Mouse (Mus musculus): Measurements from ENCODE around the gene Adgrb2. TPM values are rescaled to one million over a fixed set of nuclear protein-coding genes. Genes with fewer than 3 reads are reported as not detected.

Adgrb2 gene
- polyA plus RNA-seq, 1 experiment from 2014 or later, result 2.1 TPM

GRCm38 (mm10) chr4:129992720-129993119 is 8.1 kb downstream of the Adgrb2 start:
- no peak overlapping the region for H3K4me3 ChIP-seq (ENCODE audit: low read depth, low read length)
- no peaks in the 10 kb centered on the region for H3K36me3 ChIP-seq (replicated peaks; ENCODE audit: control insufficient read depth, insufficient read depth, low read depth, low read length)
- 79% methylated on average over 16 of the region's 16 CpGs for WGBS
- no peak overlapping the region for H3K9ac ChIP-seq (replicated peaks; ENCODE audit: low read length)
- H3K4me1 ChIP-seq (ENCODE audit: control insufficient read depth, insufficient read depth, low read length), result peaks cover 4% of the 10 kb centered on the region; the same call in 1 of the 2 replicates
- ATAC-seq (replicated peaks; ENCODE audit: insufficient number of reproducible peaks, low FRiP score, low TSS enrichment, low read depth) (no peak), DNase-seq (ENCODE audit: low spot score) (no peak)
- peaks cover 6% of the 10 kb centered on the region for H3K27me3 ChIP-seq (ENCODE audit: control insufficient read depth, insufficient read depth, low read length)
- H3K9me3 ChIP-seq (replicated peaks; ENCODE audit: control insufficient read depth, low read length), result no peaks in the 10 kb centered on the region
- no peak overlapping the region for H3K4me2 ChIP-seq (ENCODE audit: low read depth, low read length)
- H3K27ac ChIP-seq (replicated peaks; ENCODE audit: low read depth, low read length), result no peak overlapping the region

GRCm38 (mm10) chr4:129993213-129993612 is 8.5 kb downstream of the Adgrb2 start:
- Histone ChIP-seq H3K27me3 (ENCODE audit: control insufficient read depth, insufficient read depth, low read length) (peaks cover 6% of the 10 kb centered on the region), H3K9me3 (replicated peaks; ENCODE audit: control insufficient read depth, low read length) (no peaks in the 10 kb centered on the region), H3K36me3 (replicated peaks; ENCODE audit: control insufficient read depth, insufficient read depth, low read depth, low read length) (no peaks in the 10 kb centered on the region), H3K4me3 (ENCODE audit: low read depth, low read length) (no peak overlapping the region), H3K4me2 (ENCODE audit: low read depth, low read length) (no peak overlapping the region), H3K9ac (replicated peaks; ENCODE audit: low read length) (no peak overlapping the region), H3K4me1 (ENCODE audit: control insufficient read depth, insufficient read depth, low read length) (no peaks in the 10 kb centered on the region), H3K27ac (replicated peaks; ENCODE audit: low read depth, low read length) (no peak overlapping the region)
- ATAC-seq (replicated peaks; ENCODE audit: insufficient number of reproducible peaks, low FRiP score, low TSS enrichment, low read depth) (no peak), DNase-seq (ENCODE audit: low spot score) (no peak)
- WGBS, result 95% methylated on average over 5 of the region's 5 CpGs

- Histone ChIP-seq H3K9ac (replicated peaks; ENCODE audit: low read length) (no peak overlapping the region), H3K36me3 (replicated peaks; ENCODE audit: control insufficient read depth, insufficient read depth, low read depth, low read length) (no peaks in the 10 kb centered on the region), H3K9me3 (replicated peaks; ENCODE audit: control insufficient read depth, low read length) (no peaks in the 10 kb centered on the region), H3K4me3 (ENCODE audit: low read depth, low read length) (no peak overlapping the region), H3K4me2 (ENCODE audit: low read depth, low read length) (no peak overlapping the region), H3K4me1 (ENCODE audit: control insufficient read depth, insufficient read depth, low read length) (no peaks in the 10 kb centered on the region), H3K27ac (replicated peaks; ENCODE audit: low read depth, low read length) (no peak overlapping the region), H3K27me3 (ENCODE audit: control insufficient read depth, insufficient read depth, low read length) (0 out of 2 replicates have a peak, but pooled peaks cover 1% of the 10 kb centered on the region)
- ATAC-seq (replicated peaks; ENCODE audit: insufficient number of reproducible peaks, low FRiP score, low TSS enrichment, low read depth) (0 out of 2 replicates have a peak, but pooled peaks have one; percentile 18), DNase-seq (ENCODE audit: low spot score) (no peak)
- 91% methylated on average over 16 of the region's 16 CpGs for WGBS
These were observed 9.4 kb downstream of the Adgrb2 start for GRCm38 (mm10) chr4:129993944-129994695.

- Histone ChIP-seq H3K27ac (replicated peaks; ENCODE audit: low read depth, low read length) (no peak overlapping the region), H3K4me1 (ENCODE audit: control insufficient read depth, insufficient read depth, low read length) (no peaks in the 10 kb centered on the region), H3K27me3 (ENCODE audit: control insufficient read depth, insufficient read depth, low read length) (no peaks in the 10 kb centered on the region), H3K9ac (replicated peaks; ENCODE audit: low read length) (no peak overlapping the region), H3K4me3 (ENCODE audit: low read depth, low read length) (no peak overlapping the region), H3K4me2 (ENCODE audit: low read depth, low read length) (no peak overlapping the region), H3K36me3 (replicated peaks; ENCODE audit: control insufficient read depth, insufficient read depth, low read depth, low read length) (no peaks in the 10 kb centered on the region), H3K9me3 (replicated peaks; ENCODE audit: control insufficient read depth, low read length) (no peaks in the 10 kb centered on the region)
- DNase-seq (ENCODE audit: low spot score) (no peak), ATAC-seq (replicated peaks; ENCODE audit: insufficient number of reproducible peaks, low FRiP score, low TSS enrichment, low read depth) (no peak)
- WGBS, result 82% methylated on average over 5 of the region's 5 CpGs
These were observed 10.1 kb downstream of the Adgrb2 start for GRCm38 (mm10) chr4:129994728-129995127.

GRCm38 (mm10) chr4:129995255-129995654 is 10.6 kb downstream of the Adgrb2 start:
- Histone ChIP-seq H3K4me1 (ENCODE audit: control insufficient read depth, insufficient read depth, low read length) (no peaks in the 10 kb centered on the region), H3K4me3 (ENCODE audit: low read depth, low read length) (no peak overlapping the region), H3K9me3 (replicated peaks; ENCODE audit: control insufficient read depth, low read length) (no peaks in the 10 kb centered on the region), H3K27ac (replicated peaks; ENCODE audit: low read depth, low read length) (no peak overlapping the region), H3K4me2 (ENCODE audit: low read depth, low read length) (no peak overlapping the region), H3K36me3 (replicated peaks; ENCODE audit: control insufficient read depth, insufficient read depth, low read depth, low read length) (no peaks in the 10 kb centered on the region), H3K9ac (replicated peaks; ENCODE audit: low read length) (no peak overlapping the region), H3K27me3 (ENCODE audit: control insufficient read depth, insufficient read depth, low read length) (no peaks in the 10 kb centered on the region)
- WGBS, result 90% methylated on average over 8 of the region's 8 CpGs
- no peak for DNase-seq (ENCODE audit: low spot score)
- no peak for ATAC-seq (replicated peaks; ENCODE audit: insufficient number of reproducible peaks, low FRiP score, low TSS enrichment, low read depth)

- Histone ChIP-seq H3K9me3 (replicated peaks; ENCODE audit: control insufficient read depth, low read length) (no peaks in the 10 kb centered on the region), H3K27me3 (ENCODE audit: control insufficient read depth, insufficient read depth, low read length) (no peaks in the 10 kb centered on the region)
These were observed 11.3 kb downstream of the Adgrb2 start for GRCm38 (mm10) chr4:129996015-129996414.

GRCm38 (mm10) chr4:129998124-129998523 is 13.5 kb downstream of the Adgrb2 start:
- 62% methylated on average over 11 of the region's 11 CpGs for WGBS
- no peaks in the 10 kb centered on the region; the same call in 1 of the 2 replicates for H3K4me1 ChIP-seq (ENCODE audit: control insufficient read depth, insufficient read depth, low read length)
- H3K9me3 ChIP-seq (replicated peaks; ENCODE audit: control insufficient read depth, low read length), result no peaks in the 10 kb centered on the region
- no peaks in the 10 kb centered on the region for H3K36me3 ChIP-seq (replicated peaks; ENCODE audit: control insufficient read depth, insufficient read depth, low read depth, low read length)
- no peak overlapping the region for H3K4me2 ChIP-seq (ENCODE audit: low read depth, low read length)
- H3K27ac ChIP-seq (replicated peaks; ENCODE audit: low read depth, low read length), result no peak overlapping the region
- no peak overlapping the region for H3K4me3 ChIP-seq (ENCODE audit: low read depth, low read length)
- no peaks in the 10 kb centered on the region for H3K27me3 ChIP-seq (ENCODE audit: control insufficient read depth, insufficient read depth, low read length)
- H3K9ac ChIP-seq (replicated peaks; ENCODE audit: low read length), result no peak overlapping the region
- ATAC-seq (replicated peaks; ENCODE audit: insufficient number of reproducible peaks, low FRiP score, low TSS enrichment, low read depth), result no peak
- no peak for DNase-seq (ENCODE audit: low spot score)

More at GRCm38 (mm10) chr4:129996015-129996414, 11.3 kb downstream of the Adgrb2 start:
- Histone ChIP-seq H3K4me1 (ENCODE audit: control insufficient read depth, insufficient read depth, low read length) (no peaks in the 10 kb centered on the region), H3K36me3 (replicated peaks; ENCODE audit: control insufficient read depth, insufficient read depth, low read depth, low read length) (no peaks in the 10 kb centered on the region), H3K4me2 (ENCODE audit: low read depth, low read length) (no peak overlapping the region), H3K27ac (replicated peaks; ENCODE audit: low read depth, low read length) (no peak overlapping the region), H3K4me3 (ENCODE audit: low read depth, low read length) (no peak overlapping the region), H3K9ac (replicated peaks; ENCODE audit: low read length) (no peak overlapping the region)
- no peak for ATAC-seq (replicated peaks; ENCODE audit: insufficient number of reproducible peaks, low FRiP score, low TSS enrichment, low read depth)
- no peak for DNase-seq (ENCODE audit: low spot score)
- WGBS, result 79% methylated on average over 4 of the region's 4 CpGs

- H3K4me1 ChIP-seq (ENCODE audit: control insufficient read depth, insufficient read depth, low read length), result no peaks in the 10 kb centered on the region; the same call in 1 of the 2 replicates
- no peaks in the 10 kb centered on the region for H3K9me3 ChIP-seq (replicated peaks; ENCODE audit: control insufficient read depth, low read length)
- ATAC-seq (replicated peaks; ENCODE audit: insufficient number of reproducible peaks, low FRiP score, low TSS enrichment, low read depth) (no peak), DNase-seq (ENCODE audit: low spot score) (no peak)
- no peak overlapping the region for H3K4me3 ChIP-seq (ENCODE audit: low read depth, low read length)
- WGBS, result 59% methylated on average over 5 of the region's 5 CpGs
- no peak overlapping the region for H3K9ac ChIP-seq (replicated peaks; ENCODE audit: low read length)
- no peak overlapping the region for H3K4me2 ChIP-seq (ENCODE audit: low read depth, low read length)
- no peaks in the 10 kb centered on the region; the same call in 1 of the 2 replicates for H3K27me3 ChIP-seq (ENCODE audit: control insufficient read depth, insufficient read depth, low read length)
- H3K27ac ChIP-seq (replicated peaks; ENCODE audit: low read depth, low read length), result no peak overlapping the region
- no peaks in the 10 kb centered on the region for H3K36me3 ChIP-seq (replicated peaks; ENCODE audit: control insufficient read depth, insufficient read depth, low read depth, low read length)
These were observed 17.0 kb downstream of the Adgrb2 start for GRCm38 (mm10) chr4:130001710-130002109.
